Mouse (Mus musculus) liver, adult 2 months (tissue): ENCODE results near the gene Rap1gap2.

Experiments
- CTCF ChIP-seq: fragments of 200-500 bp; IDR thresholded peaks from 2 replicates; pipeline ENCODE4 v1.5.1; 2011; ENCODE audit warnings: low read depth, low read length, control low read depth
- POLR2A ChIP-seq: fragments of 200-500 bp; IDR thresholded peaks from 2 replicates; pipeline ENCODE4 v1.6.1; 2011; ENCODE audit warnings: low read length, control low read depth; ENCODE audit not compliant: insufficient read depth; ENCODE audit errors: extremely low read depth

GRCm38 (mm10) chr11:74648676-74649075 is 38.0 kb upstream of the Rap1gap2 start:
- no peak for TF ChIP-seq CTCF
- no peak for TF ChIP-seq POLR2A
